Mouse (Mus musculus) testis, postnatal 14 days (tissue): Measurements from ENCODE around the gene Mup14.
"Not testable (repeated sequence)": the region's sequence is repeated elsewhere in the genome, so short reads cannot be mapped to it uniquely, and the experiment has no call there.

Source experiments
- DNase-seq: peaks from one replicate; pipeline ENCODE4 v3.0.0; 2021; ENCODE audit warnings: low spot score

Gene Mup14

GRCm38 (mm10) chr4:61303900-61304299, at the start of gene Mup14:
Mup14 (minus strand) TSS chr4:61304000.
- not testable (repeated sequence) for DNase-seq

- not testable (repeated sequence) for DNase-seq
Measured at GRCm38 (mm10) chr4:61338108-61338507, 34.3 kb upstream of the Mup14 start.
